Mouse (Mus musculus) common myeloid progenitor, adult 5-6 weeks (primary cell): ENCODE measurements around the gene Esyt2. TPM values are rescaled to one million over a fixed set of nuclear protein-coding genes. Genes with fewer than 3 reads are reported as not detected.

ENCODE experiments used
- ATAC-seq: replicated peaks from 2 replicates; pipeline ENCODE4 v1.8.0; 2016; ENCODE audit warnings: low read depth, mild to moderate bottlenecking, moderate TSS enrichment, inconsistent platforms; ENCODE audit not compliant: poor library complexity, severe bottlenecking
- total RNA-seq: library from RNA; stranded (forward); fragments of 200-1000, 187-1606 nt; gene quantifications from 2 replicates; pipeline ENCODE4 v1.2.3, GENCODE M21; 2017

Gene Esyt2
- total RNA-seq, 1 experiment from 2014 or later: 52.1 TPM

DNA sequence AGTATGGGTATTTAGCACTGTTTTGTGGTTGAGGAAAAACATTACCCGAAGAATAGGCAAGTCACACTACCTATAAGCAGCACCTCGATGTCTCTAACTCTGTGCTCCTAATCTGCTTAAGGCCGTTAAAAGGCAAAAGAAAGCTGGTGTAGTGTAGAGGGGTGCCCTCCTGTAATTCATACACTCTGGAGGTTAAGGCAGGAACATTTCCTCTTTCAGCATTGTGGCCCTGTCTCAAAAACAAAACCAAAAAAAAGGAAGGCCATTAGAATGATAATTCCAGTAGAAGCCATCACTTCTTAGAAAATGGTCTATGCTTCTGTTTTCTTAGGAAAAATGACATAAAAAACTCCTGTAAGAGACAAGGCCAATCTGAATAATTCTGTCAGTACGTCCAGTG lies 70.0 kb downstream of the Esyt2 start:
- 0 out of 2 replicates have a peak, but pooled peaks have one; percentile 15 for ATAC-seq

DNA sequence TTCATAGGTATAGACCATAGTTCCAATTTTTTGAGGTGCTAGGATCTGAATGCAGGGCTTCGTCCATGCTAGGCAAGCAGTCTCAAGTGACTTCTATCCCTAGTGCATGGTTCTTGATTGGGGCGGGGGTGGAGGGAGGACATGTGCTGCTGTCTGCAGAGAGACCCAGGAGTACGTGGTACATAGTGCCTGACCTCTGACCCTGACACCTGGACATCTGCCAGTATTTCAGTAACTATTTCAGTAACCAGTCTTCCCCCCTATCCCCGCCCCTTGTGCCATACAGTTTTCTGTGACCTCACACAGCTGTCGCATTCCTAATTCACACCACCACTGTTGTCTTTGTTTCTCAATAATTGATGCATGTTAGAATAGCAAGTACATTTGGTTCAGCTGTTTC lies 71.4 kb downstream of the Esyt2 start:
- ATAC-seq: no peak

DNA sequence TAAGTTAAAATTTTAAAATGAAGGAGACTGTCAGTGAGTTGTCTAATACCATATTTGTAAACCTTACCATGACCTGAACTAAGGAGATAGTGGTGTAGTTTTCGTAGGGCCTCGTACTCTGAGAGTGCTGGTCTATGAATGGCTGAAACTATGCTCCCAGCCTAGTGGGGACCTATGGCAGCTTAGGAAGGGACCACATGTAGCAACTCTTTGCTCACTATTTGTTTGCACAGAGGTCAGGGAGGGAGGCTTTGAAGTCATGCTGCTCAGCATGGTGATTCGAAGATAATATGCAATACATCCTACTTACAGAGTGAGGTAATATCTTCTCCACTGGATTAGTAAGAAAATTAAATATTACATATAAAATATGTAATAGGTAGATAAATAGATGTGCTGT lies 73.7 kb downstream of the Esyt2 start:
- ATAC-seq: no peak

DNA sequence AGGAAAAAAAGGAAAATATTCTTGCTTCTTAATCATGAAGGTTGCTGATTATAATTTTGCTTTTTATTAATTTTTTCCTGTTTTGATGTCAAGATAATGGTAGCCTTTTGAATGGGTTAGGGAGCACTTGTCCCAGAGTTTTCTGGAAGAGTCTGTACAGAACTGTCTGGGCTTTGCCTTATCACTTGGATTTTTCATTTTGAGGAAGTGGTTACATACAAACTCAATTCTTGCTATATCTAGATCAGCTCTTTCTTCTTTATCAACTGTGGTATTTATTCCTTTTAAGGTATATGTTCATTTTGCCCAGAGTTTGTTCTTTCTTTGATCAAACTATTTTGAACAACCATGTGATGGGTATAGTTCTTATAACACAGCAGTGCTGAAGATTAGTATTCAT lies 81.1 kb downstream of the Esyt2 start:
- ATAC-seq: no peak

DNA sequence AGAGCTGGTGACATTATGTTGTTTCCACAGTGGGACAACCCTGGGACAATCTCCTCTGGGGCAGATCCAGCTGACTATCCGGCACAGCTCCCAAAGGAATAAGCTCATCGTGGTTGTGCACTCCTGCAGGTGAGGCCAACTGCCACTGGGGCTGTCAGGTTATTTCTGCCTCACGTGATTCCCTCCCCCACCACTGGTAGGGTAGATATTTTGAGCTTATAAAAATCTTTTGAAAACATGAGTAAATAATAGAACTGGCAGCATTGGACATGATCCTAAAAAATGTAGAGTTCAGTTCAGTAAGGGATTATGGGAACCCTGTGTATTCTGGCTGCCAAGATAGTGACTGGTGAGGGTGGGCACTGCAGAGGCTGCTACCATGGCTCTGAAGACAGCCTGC lies 85.9 kb downstream of the Esyt2 start:
- no peak for ATAC-seq

DNA sequence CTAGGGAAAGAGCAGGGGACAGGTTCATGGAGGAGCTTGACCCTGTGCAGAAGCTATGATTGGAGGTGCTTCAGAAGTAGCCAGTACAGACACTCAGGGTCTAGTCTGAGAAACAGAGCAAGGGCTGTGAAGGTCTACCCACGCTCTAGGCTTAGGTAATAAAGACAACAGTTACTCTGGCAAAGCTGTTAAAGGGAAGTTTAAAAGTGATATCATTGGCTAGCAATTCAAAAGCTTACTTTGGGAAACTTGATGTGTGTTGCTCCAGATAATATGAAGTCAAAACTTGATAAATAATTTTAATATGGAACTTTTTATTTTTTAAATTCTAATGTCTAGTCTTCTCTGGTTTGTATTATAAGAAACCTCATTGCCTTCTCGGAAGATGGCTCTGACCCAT lies 86.3 kb downstream of the Esyt2 start:
- no peak for ATAC-seq

DNA sequence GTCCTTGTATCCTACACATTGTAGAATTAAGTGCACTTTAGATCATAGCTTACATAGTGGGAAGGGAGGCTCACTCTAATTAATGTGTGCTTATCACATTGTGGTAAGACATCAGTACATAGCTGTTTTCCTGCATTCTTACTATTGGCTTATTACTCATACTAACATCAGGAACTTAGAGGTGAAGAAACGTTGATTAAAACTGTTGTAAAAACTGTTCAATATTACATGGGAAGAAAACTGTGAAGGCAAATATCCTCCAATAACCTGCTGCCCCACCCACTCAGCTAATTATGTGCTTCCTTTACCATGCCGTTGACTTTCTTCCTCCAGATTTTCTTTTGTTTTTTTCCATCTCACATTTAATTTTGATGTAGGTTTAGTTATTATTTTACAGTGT lies 87.9 kb downstream of the Esyt2 start:
- ATAC-seq: no peak

DNA sequence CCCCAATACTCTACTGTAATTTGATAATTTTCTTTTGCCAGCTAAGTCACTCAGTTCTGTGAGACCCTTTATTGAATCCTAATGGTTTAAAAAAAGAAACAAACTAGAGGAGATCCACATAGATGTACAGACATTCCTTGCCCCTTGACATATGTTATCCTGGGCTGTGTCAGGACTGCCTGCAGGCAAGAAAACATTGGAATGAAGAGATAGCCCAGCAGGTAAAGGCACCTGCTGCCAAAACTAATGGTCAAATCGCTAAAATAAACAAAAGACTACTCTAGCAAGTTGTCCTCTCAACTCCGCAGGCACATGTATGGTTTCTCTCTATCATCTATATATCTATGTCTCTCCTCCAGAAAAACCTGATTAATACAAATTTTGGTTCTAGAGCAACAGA lies 102.1 kb downstream of the Esyt2 start:
- ATAC-seq: no peak

DNA sequence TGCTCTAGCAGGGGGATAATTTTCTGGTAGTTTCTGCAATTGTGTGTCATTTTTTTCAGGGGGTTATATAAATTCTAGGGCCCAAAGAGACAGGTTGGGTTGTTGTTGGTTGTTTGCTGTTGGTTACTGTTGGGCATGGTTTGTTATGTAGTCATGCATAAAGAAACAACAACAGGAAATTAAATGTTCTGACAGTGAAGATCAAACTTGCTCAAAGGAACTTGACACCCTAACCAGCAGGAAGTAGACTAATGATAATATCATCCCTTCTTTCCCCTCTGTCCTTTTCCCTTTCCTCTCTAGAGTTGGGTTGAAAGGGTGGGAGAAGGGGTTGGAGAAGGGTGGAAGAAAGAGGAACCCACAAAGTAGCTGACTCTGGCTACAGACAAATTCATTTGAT lies 103.0 kb downstream of the Esyt2 start:
- no peak for ATAC-seq

DNA sequence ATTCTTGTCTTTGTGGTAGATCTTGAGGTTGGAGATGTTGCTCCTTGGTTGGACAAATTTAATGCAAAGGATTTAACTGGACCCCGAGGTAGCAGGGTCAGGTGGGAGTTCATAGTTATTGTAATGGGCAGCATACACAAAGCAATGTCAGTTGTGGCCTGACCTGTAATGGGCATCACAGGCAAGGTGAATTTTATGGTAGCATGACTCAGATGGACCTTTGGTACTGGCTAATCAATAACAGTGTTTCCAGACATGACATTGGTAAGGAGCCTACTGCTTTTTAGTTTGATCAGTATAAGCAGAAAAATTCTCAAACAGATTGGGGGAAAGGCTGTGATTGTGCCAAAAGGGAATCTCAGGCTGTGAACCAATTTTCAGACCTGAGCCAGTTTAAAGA lies 105.8 kb downstream of the Esyt2 start:
- no peak for ATAC-seq

DNA sequence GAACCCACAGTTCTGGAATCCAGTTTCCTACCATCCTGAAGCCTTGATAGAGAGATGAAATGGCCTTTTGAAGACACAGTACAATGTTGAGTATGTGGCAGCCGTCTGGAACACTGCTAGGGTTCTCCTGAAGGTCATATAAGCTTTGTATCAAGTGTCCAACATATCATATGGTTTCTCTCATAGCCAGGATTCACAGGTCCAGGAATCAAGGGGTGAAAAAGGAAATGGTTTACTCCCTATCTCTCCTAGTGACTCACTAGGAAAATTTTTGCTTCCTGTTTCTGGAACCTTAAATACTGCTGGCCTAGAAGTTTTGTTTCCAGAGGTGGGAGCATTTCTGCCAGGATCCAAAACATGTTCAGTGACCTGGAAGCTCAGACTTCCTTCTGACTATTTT lies 108.9 kb downstream of the Esyt2 start:
- no peak for ATAC-seq

DNA sequence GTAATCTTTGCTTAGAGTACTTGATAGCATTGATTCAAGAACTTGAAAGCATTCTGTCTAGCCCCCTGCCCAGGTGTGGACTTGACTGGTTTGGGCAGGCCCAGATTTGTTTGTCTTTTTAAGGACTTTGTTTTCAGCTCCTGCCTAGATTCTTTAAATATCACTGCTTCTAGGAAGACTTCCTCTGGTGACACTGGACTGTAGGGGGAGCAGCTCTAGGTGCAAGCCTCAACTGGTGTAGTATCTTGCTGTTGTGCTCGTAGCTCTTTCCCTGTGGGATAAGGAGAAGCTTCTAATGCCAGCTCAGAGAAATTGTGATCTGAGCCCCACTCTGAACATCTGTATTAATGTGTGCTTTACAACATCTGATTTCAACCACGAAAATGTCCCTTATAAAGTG lies 113.3 kb downstream of the Esyt2 start:
- ATAC-seq: no peak

DNA sequence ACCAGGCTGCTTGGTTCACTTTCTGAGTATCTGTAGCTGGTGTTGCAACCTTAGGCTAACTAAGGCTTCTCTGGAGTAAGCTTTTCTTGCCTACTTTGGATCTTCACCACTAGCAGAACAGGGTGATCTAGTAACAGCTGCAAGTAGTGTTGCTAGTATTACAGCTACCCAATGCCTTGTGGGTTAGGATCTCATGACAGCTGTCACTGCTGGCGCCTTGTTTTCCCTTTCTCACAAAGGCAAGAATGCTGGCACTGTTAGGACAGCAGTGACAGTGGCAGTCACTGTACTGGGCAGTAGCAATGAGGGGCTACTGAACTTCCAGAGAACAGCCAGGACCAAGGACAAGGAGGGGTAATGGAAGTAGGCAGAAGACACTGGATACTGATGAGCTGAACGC lies 114.3 kb downstream of the Esyt2 start:
- no peak for ATAC-seq

DNA sequence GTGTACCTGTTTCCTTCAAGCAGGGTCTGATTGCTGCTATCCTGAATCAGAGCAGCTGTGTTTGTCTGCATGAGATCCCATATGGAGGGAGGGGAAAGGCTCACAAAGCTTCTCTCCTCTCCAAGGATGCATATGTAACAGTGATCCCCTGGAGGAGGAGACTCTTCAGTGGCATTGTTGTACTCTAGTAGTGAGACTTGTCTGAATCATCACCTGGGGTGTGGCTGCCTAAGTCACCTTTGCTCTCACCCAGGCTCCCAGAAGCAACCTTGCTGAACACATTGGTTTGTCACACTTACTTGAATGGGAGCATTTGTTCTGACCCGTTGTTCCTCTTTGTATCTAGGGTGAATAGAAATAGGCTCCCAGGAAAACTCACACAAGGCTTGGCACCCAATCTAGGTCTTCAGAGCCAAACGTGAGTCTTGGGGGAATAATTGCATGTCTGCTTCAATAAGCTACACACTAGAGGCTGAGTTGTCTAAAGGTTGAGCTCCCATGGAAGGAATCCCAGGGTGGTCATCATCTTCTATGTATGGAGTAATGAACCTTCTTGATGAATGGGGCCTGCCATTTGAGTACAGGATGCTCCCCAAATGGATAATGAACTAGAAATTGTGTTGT lies 115.2 kb downstream of the Esyt2 start:
- ATAC-seq: no peak

DNA sequence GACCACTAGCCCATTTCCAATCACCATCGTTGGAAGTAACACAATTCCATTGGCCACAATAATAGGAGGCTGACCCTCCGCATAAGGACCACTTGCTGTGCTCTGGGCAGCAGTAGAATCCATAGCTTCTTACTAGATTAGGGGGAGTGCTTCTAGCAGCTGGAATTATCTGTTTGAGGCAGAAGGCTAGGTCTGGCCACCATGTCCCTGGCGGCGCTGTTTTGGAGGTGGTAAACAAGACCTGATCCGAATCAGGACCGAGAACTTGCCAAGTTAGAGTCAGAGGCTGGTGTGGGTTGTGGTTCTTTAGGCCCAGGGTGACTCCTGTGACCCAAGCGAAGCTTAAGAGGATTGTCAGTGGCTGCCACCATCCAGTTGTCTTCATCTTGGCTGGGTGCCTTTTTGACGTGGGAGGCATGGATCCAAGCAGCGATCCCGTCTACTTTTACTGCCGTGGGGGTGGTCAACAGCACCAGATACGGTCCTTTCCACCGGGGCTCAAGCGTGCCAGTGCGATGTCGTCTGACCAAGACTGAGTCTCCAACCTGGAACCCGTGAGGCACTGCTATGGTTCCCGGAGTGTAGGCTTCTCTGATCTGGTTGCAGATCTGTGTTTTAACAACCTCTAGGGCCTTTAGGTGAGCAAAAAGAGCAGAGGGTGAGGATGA lies 123.2 kb downstream of the Esyt2 start:
- ATAC-seq: no peak

DNA sequence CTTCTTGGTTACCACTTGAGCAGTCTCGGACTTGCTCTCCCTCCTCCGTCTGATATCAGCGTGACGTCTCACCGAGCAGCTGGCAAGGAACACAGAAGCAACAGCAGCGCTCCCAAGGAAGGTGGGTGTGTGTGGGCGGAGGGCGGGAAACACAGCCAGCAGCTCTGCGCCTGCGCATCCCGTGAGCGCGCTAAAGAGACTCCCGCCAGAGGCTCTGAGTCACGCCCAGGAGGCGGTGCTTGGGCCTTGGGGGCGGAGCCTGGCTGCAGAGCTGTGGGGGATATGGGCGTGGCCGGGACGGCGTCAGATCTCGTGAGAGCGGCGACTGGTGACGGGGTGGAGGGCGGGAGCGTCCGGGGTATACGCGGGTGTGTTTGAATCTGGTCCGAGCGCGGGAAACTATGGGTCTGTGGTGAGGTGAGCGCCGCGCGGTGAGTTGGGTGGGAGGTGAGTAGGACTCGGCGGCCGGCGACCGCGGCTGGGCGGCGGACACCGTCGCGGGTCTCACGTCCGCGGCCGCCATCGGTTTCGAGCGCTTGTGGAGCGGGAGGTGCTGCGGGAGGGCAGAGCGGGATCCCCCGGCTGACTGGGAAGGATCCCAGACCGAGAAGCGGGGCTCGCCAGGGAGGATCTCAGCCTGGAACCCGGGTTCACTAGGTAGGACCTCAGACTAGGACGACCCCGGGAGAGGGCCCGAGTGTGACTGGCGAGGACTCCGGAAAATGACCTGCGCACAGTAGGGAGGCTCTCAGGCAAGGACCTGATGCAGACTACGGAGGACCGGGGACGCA lies 124.2 kb downstream of the Esyt2 start, which contains the start of gene Ncapg2:
Gene Ncapg2, plus strand, starts transcription at position 358 of the 791 bp plus-strand sequence.
- peak; percentile 97 for ATAC-seq

DNA sequence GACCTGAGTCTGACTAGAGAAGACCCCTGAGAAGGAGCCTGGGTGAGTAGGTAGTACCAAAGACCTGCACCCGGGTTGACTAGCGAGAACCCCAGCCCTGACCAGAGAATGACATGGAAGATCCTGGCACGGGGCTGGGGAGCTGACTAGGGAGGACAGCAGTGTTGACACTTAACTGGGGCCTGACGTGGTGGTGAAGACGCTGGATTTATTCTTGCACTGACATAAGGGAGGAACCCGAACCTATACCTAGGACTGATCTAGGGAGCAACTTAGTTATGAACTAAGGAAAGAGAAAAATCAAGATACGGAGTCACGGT lies 124.8 kb downstream of the Esyt2 start:
- peak; percentile 13; the same call in 1 of the 2 replicates for ATAC-seq

DNA sequence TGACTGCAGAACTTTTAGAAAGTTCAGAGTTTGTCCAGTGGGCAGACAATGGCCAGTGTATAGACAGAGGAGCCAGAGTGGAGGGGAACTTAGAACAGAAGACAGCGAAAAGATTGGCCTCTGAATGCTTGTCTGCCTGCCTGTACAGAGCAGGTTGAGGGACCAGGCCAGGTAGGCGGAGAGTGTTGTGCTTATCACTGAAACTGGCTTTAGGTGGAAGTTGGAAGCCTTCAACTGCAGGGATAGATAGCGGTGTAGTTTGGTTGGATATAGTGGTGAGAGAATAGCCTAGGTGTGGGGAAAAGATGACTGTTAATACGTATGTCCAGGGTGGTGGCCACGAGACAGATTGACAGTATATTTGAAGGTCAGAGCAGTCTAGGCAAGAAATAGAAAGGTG lies 126.9 kb downstream of the Esyt2 start:
- ATAC-seq: no peak

DNA sequence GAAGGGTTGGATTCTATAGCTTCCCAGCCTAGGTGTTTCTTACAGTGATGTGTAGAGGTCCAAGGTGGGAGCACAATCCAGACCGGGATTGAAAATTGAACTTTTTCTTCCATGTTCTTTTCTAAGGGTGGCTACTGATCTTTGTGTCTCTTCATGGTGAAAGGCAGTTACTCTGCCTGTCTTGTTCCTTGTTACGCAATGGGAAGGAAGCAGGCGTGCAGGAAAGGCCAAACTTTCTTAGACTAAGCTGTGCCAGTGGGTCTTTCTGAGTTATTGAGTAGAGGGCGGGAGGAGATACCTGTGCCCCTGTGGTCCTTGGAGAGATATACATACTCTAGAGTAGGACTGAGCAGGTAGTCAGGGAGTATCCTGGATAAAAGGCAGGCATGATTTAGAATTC lies 133.9 kb downstream of the Esyt2 start:
- ATAC-seq: no peak

DNA sequence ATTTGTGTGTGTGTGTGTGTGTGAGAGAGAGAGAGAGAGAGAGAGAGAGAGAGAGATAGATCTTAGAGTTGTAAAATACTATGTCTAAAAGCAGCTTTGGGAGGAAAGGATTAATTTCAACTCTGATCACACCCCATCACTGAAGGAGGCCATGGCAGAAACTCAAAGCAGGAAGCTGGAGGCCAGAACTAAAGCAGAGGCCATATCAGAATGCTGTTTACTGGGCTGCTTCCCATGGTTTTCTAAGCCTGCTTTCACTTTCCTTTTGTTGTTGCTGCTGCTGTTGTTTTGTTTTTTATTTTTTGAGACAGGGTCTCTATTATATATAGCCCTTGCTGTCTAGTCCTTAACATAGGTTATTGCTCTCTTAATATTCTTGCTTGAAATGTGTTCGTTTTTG lies 135.5 kb downstream of the Esyt2 start:
- no peak for ATAC-seq

DNA sequence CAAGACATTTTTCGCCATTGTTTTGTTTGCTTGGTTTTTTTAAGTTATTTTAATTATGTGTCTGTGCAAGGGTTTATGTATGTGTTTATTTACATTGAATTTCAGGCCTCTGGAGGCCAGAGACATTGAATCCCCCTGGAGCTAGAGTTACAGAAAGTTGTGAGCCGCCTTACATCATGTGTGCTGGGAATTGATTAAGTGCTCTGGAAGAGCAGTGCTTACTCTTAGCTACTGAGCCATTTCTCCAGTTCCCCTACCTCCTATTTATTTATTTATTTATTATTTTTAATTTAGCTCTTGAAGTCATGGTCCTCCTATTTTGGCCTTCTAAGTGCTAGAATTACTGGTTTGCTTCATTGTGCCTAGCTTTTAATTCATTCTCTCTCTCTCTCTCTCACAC lies 140.7 kb downstream of the Esyt2 start:
- no peak for ATAC-seq
